Mouse (Mus musculus) bone marrow macrophage, adult 2 months (primary cell): ENCODE data around the gene Nxpe4.

Experiments
- CTCF ChIP-seq: IDR thresholded peaks from 2 replicates; pipeline ENCODE4 v1.5.1; 2012; ENCODE audit warnings: low read depth, mild to moderate bottlenecking, low read length, moderate library complexity
- POLR2A ChIP-seq: IDR thresholded peaks from 2 replicates; pipeline ENCODE4 v1.6.1; 2012; ENCODE audit warnings: mild to moderate bottlenecking, low read depth, low read length, borderline replicate concordance

DNA sequence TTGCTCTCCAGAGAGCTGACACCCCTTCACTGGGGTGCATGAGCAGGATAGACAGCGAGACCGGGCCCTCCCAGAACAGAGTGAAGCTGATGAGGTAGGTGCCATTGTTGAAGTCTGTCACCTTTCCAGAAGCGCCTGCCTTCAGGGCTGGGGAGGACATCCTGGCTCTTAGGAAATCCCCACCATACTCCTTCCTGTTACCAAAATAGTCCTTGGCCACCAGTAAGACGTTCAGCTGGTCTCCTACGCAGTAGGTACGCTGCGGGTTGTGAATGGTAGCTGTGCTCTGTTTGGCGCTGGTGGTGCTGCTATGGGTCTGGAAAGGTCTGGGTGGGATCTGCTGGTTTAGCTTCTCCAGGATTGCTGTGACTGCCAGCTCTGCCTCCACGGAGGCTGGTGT is 164.5 kb downstream of the Nxpe4 start:
- no peak for TF ChIP-seq CTCF
- no peak for TF ChIP-seq POLR2A
